Mouse (Mus musculus): ENCODE results near the gene Mrps16. TPM values are rescaled to one million over a fixed set of nuclear protein-coding genes. Genes with fewer than 3 reads are reported as not detected.

Mrps16 gene
- polyA plus RNA-seq, 1 experiment from 2014 or later = 80.1 TPM

GRCm38 (mm10) chr14:20347441-20347990 lies 45.9 kb downstream of the Mrps16 start:
- peak; percentile 69 for ATAC-seq
- 1% methylated on average over 15 of the region's 15 CpGs for WGBS (ENCODE audit: insufficient replicate concordance)
- Histone ChIP-seq H3K4me3 (peak overlapping the region; percentile 84), H3K4me1 (peaks cover 29% of the 10 kb centered on the region), H3K9ac (peak overlapping the region; percentile 91), H3K4me2 (peak overlapping the region; percentile 80), H3K27me3 (replicated peaks) (no peaks in the 10 kb centered on the region), H3K36me3 (peaks cover 42% of the 10 kb centered on the region), H3K27ac (peak overlapping the region; percentile 92), H3K9me3 (replicated peaks) (no peaks in the 10 kb centered on the region)

- H3K4me2 ChIP-seq = peak overlapping the region; percentile 80; the same call in 1 of the 2 replicates
- no peak for ATAC-seq
- H3K9ac ChIP-seq = no peak overlapping the region
- H3K27me3 ChIP-seq (replicated peaks) = no peaks in the 10 kb centered on the region
- WGBS (ENCODE audit: insufficient replicate concordance) = 83% methylated on average over 9 of the region's 9 CpGs
- no peak overlapping the region for H3K4me3 ChIP-seq
- H3K27ac ChIP-seq = no peak overlapping the region
- peaks cover 50% of the 10 kb centered on the region for H3K36me3 ChIP-seq
- H3K9me3 ChIP-seq (replicated peaks) = no peaks in the 10 kb centered on the region
- H3K4me1 ChIP-seq = peaks cover 33% of the 10 kb centered on the region
These were observed 47.5 kb downstream of the Mrps16 start for GRCm38 (mm10) chr14:20345885-20346284.

- no peaks in the 10 kb centered on the region; the same call in 1 of the 2 replicates for H3K9me3 ChIP-seq (replicated peaks)
- H3K4me3 ChIP-seq = peak overlapping the region; percentile 28; the same call in 1 of the 2 replicates
- WGBS (ENCODE audit: insufficient replicate concordance) = 63% methylated on average over 7 of the region's 7 CpGs
- H3K27me3 ChIP-seq (replicated peaks) = no peaks in the 10 kb centered on the region
- peaks cover 86% of the 10 kb centered on the region for H3K36me3 ChIP-seq
- no peak for ATAC-seq
- peaks cover 10% of the 10 kb centered on the region for H3K4me1 ChIP-seq
- H3K4me2 ChIP-seq = peak overlapping the region; percentile 50
- no peak overlapping the region for H3K9ac ChIP-seq
- H3K27ac ChIP-seq = no peak overlapping the region
These were observed 52.6 kb downstream of the Mrps16 start for GRCm38 (mm10) chr14:20340866-20341265.

GRCm38 (mm10) chr14:20340149-20340548 lies 53.3 kb downstream of the Mrps16 start:
- Histone ChIP-seq H3K9ac (no peak overlapping the region), H3K27ac (no peak overlapping the region), H3K4me2 (peak overlapping the region; percentile 50), H3K36me3 (peaks cover 86% of the 10 kb centered on the region), H3K9me3 (replicated peaks) (no peaks in the 10 kb centered on the region; the same call in 1 of the 2 replicates), H3K4me1 (peaks cover 7% of the 10 kb centered on the region), H3K4me3 (no peak overlapping the region), H3K27me3 (replicated peaks) (no peaks in the 10 kb centered on the region)
- WGBS (ENCODE audit: insufficient replicate concordance) = 79% methylated on average over 8 of the region's 8 CpGs
- ATAC-seq = 0 out of 2 replicates have a peak, but pooled peaks have one; percentile 27

GRCm38 (mm10) chr14:20339415-20339814 lies 54.0 kb downstream of the Mrps16 start:
- no peak overlapping the region for H3K4me2 ChIP-seq
- peaks cover 7% of the 10 kb centered on the region for H3K4me1 ChIP-seq
- H3K4me3 ChIP-seq = no peak overlapping the region
- no peak overlapping the region for H3K9ac ChIP-seq
- H3K9me3 ChIP-seq (replicated peaks) = no peaks in the 10 kb centered on the region; the same call in 1 of the 2 replicates
- H3K36me3 ChIP-seq = peaks cover 86% of the 10 kb centered on the region
- WGBS (ENCODE audit: insufficient replicate concordance) = 83% methylated on average over 5 of the region's 5 CpGs
- no peak for ATAC-seq
- H3K27me3 ChIP-seq (replicated peaks) = no peaks in the 10 kb centered on the region
- no peak overlapping the region for H3K27ac ChIP-seq

Other genes starting within 250 kb of the Mrps16 start
- gene Kcnk5, start 211.8 kb downstream of the Mrps16 start, polyA plus RNA-seq (2016; fragmentation: Nextera tagmentation; extraction: Ambion mirVana) = 8.6 and 8.9 TPM in 2 replicates
- 1.4 and 1.7 TPM in 2 replicates for gene Kcnk16, start 124.4 kb downstream of the Mrps16 start, polyA plus RNA-seq (2016; fragmentation: Nextera tagmentation; extraction: Ambion mirVana)
- 7.8 and 9.3 TPM in 2 replicates for gene Nudt13, start 98.9 kb downstream of the Mrps16 start, polyA plus RNA-seq (2016; fragmentation: Nextera tagmentation; extraction: Ambion mirVana)
- gene Ecd, start 45.5 kb downstream of the Mrps16 start, polyA plus RNA-seq (2016; fragmentation: Nextera tagmentation; extraction: Ambion mirVana) = 49.2 and 49.5 TPM in 2 replicates
- 14.6 TPM in 2 replicates for gene Fam149b, start 45.5 kb downstream of the Mrps16 start, polyA plus RNA-seq (2016; fragmentation: Nextera tagmentation; extraction: Ambion mirVana)
- gene Dnajc9, start 4.7 kb downstream of the Mrps16 start, polyA plus RNA-seq (2016; fragmentation: Nextera tagmentation; extraction: Ambion mirVana) = 146 and 147 TPM in 2 replicates
- 0.19 and 0.25 TPM in 2 replicates for gene Cfap70, start 58.6 kb upstream of the Mrps16 start, polyA plus RNA-seq (2016; fragmentation: Nextera tagmentation; extraction: Ambion mirVana)
- 49.2 and 51.4 TPM in 2 replicates for gene Anxa7, start 86.5 kb upstream of the Mrps16 start, polyA plus RNA-seq (2016; fragmentation: Nextera tagmentation; extraction: Ambion mirVana)
- gene Mss51, start 103.3 kb upstream of the Mrps16 start, polyA plus RNA-seq (2016; fragmentation: Nextera tagmentation; extraction: Ambion mirVana) = 0.48 and 0.57 TPM in 2 replicates
- 26.8 and 30.0 TPM in 2 replicates for gene Ppp3cb, start 152.9 kb upstream of the Mrps16 start, polyA plus RNA-seq (2016; fragmentation: Nextera tagmentation; extraction: Ambion mirVana)
- gene Usp54, start 247.4 kb upstream of the Mrps16 start, polyA plus RNA-seq (2016; fragmentation: Nextera tagmentation; extraction: Ambion mirVana) = 2.2 and 2.3 TPM in 2 replicates